Comparison of ENCODE assay signal across 8 mouse cellular contexts in genomic region chr16:93712966-93713365, GRCm38 (mm10). TPM values are rescaled to one million over a fixed set of nuclear protein-coding genes. Genes with fewer than 3 reads are reported as not detected.
DNase-seq lines count a peak whose midpoint lies in the region; ATAC-seq and TF ChIP-seq lines count a peak whose summit lies in the region.

No protein-coding gene starts in this region.

- H3K36me3 ChIP-seq in lung, embryonic 15.5 days: no peaks in the 10 kb centered on the region
- H3K36me3 ChIP-seq in embryonic facial prominence, embryonic 13.5 days: no peaks in the 10 kb centered on the region; the same call in 1 of the 2 replicates
- no peaks in the 10 kb centered on the region for H3K36me3 ChIP-seq in limb, embryonic 11.5 days (ENCODE audit: control insufficient read depth, insufficient read depth, low read length)
- peaks cover 9% of the 10 kb centered on the region for H3K36me3 ChIP-seq in small intestine, adult 2 months (ENCODE audit: control insufficient read depth, insufficient read depth, low read length)

- peaks cover 5% of the 10 kb centered on the region; the same call in 1 of the 2 replicates for H3K27me3 ChIP-seq in lung, embryonic 15.5 days
- peaks cover 18% of the 10 kb centered on the region for H3K27me3 ChIP-seq in embryonic facial prominence, embryonic 13.5 days
- H3K27me3 ChIP-seq in limb, embryonic 11.5 days (ENCODE audit: control insufficient read depth, insufficient read depth, low read length): peaks cover 8% of the 10 kb centered on the region
- H3K27me3 ChIP-seq in small intestine, adult 2 months (ENCODE audit: control insufficient read depth, insufficient read depth, low read length): no peaks in the 10 kb centered on the region

- H3K9ac ChIP-seq in lung, embryonic 15.5 days: no peak overlapping the region
- no peak overlapping the region for H3K9ac ChIP-seq in embryonic facial prominence, embryonic 13.5 days
- H3K9ac ChIP-seq in limb, embryonic 11.5 days (ENCODE audit: low read length): no peak overlapping the region

- peaks cover 33% of the 10 kb centered on the region for H3K4me1 ChIP-seq in lung, embryonic 15.5 days
- H3K4me1 ChIP-seq in embryonic facial prominence, embryonic 13.5 days: peaks cover 15% of the 10 kb centered on the region
- H3K4me1 ChIP-seq in limb, embryonic 11.5 days (ENCODE audit: control insufficient read depth, insufficient read depth, low read length): 0 out of 2 replicates have a peak, but pooled peaks cover 10% of the 10 kb centered on the region
- H3K4me1 ChIP-seq in small intestine, adult 2 months (ENCODE audit: control insufficient read depth, insufficient read depth, insufficient read length, low read length): peaks cover 8% of the 10 kb centered on the region

- WGBS in lung, embryonic 15.5 days: 73% methylated on average over 7 of the region's 7 CpGs
- WGBS in embryonic facial prominence, embryonic 13.5 days: 78% methylated on average over 7 of the region's 7 CpGs
- 85% methylated on average over 7 of the region's 7 CpGs for WGBS in limb, embryonic 11.5 days
- 47% methylated on average over 7 of the region's 7 CpGs for WGBS in small intestine, adult 2 months

- H3K4me2 ChIP-seq in lung, embryonic 15.5 days: peak overlapping the region; percentile 97
- peak overlapping the region; percentile 94 for H3K4me2 ChIP-seq in embryonic facial prominence, embryonic 13.5 days
- H3K4me2 ChIP-seq in limb, embryonic 11.5 days (ENCODE audit: low read depth, severe bottlenecking): peak overlapping the region; percentile 98; the same call in 1 of the 2 replicates

- no peaks in the 10 kb centered on the region for H3K9me3 ChIP-seq in lung, embryonic 15.5 days
- no peaks in the 10 kb centered on the region for H3K9me3 ChIP-seq in embryonic facial prominence, embryonic 13.5 days
- H3K9me3 ChIP-seq in limb, embryonic 11.5 days (ENCODE audit: control insufficient read depth, low read length): no peaks in the 10 kb centered on the region

- no peak for TF ChIP-seq CTCF in small intestine, adult 2 months (IDR thresholded peaks at IDR 0.05; ENCODE audit: extremely low read depth, insufficient read length, insufficient replicate concordance, low read depth, low read length)

- DNase-seq in lung, adult 18-20 months: no peak
- DNase-seq in limb, embryonic 11.5 days (ENCODE audit: low spot score): no peak
- DNase-seq in adrenal gland, postnatal 25 days: no peak
- no peak for DNase-seq in left cerebral cortex, adult 8-10 months (ENCODE audit: low spot score in 2 of 2)

- no peak overlapping the region for H3K27ac ChIP-seq in lung, embryonic 15.5 days
- H3K27ac ChIP-seq in embryonic facial prominence, embryonic 13.5 days: no peak overlapping the region
- no peak overlapping the region for H3K27ac ChIP-seq in limb, embryonic 11.5 days (replicated peaks; ENCODE audit: low read depth, low read length)
- H3K27ac ChIP-seq in small intestine, adult 2 months (ENCODE audit: insufficient read depth, low read depth, low read length): peak overlapping the region; percentile 75; the same call in 1 of the 2 replicates

- no peak for ATAC-seq in lung, embryonic 15.5 days (ENCODE audit: borderline replicate concordance, extremely low read depth, low FRiP score, low TSS enrichment)
- no peak for ATAC-seq in embryonic facial prominence, embryonic 13.5 days (ENCODE audit: insufficient number of reproducible peaks, insufficient read depth, low FRiP score, low TSS enrichment, low read depth)
- no peak for ATAC-seq in limb, embryonic 11.5 days (ENCODE audit: insufficient number of reproducible peaks, low FRiP score, low TSS enrichment, low read depth)
- ATAC-seq in activated CD4-positive, CD25-positive, alpha-beta regulatory T cell, adult 4 months: no peak

- peak overlapping the region; percentile 79 for H3K4me3 ChIP-seq in lung, embryonic 15.5 days
- peak overlapping the region; percentile 77 for H3K4me3 ChIP-seq in embryonic facial prominence, embryonic 13.5 days
- H3K4me3 ChIP-seq in limb, embryonic 11.5 days (ENCODE audit: low read depth, low read length): no peak overlapping the region
- H3K4me3 ChIP-seq in small intestine, adult 2 months (ENCODE audit: low read depth, low read length): peak overlapping the region; percentile 27

- no peak for TF ChIP-seq POLR2A in small intestine, adult 2 months (IDR thresholded peaks at IDR 0.05; ENCODE audit: low read depth, low read length)

RNA-seq across cellular contexts. Expression of gene Dop1b, which starts 1.3 kb away (rescaled TPM):
- polyA plus RNA-seq in lung, embryonic 15.5 days (2015; fragmentation: Nextera tagmentation; extraction: Ambion mirVana): 14.2 and 16.7 TPM in 2 replicates
- polyA plus RNA-seq in embryonic facial prominence, embryonic 13.5 days (2015; fragmentation: Nextera tagmentation; extraction: Ambion mirVana): 11.8 and 16.4 TPM in 2 replicates
- 7.2 and 7.7 TPM in 2 replicates for polyA plus RNA-seq in limb, embryonic 11.5 days (2014; fragmentation: Nextera tagmentation; extraction: Ambion mirVana)
- polyA plus RNA-seq in small intestine, adult 2 months (2012; rRNA removed): 42.9 and 94.1 TPM in 2 replicates
- 19.9 and 21.3 TPM in 2 replicates for total RNA-seq in adrenal gland, postnatal 25 days (2021)
- 10 to 100 TPM; 24.5 to 25.5 TPM for polyA plus RNA-seq in activated CD4-positive, CD25-positive, alpha-beta regulatory T cell, adult 4 months (2017; shearing (Covaris generic))
- 100 to 1,000 TPM in 2 of 4 experiments, 10 to 100 TPM in 2; 87.2 to 123 (median 102) TPM for total RNA-seq in left cerebral cortex, adult 8-10 months (2022)

RNA-seq across cellular contexts. Expression of gene Cbr3, which starts 30.0 kb away (rescaled TPM):
- 7.2 and 7.6 TPM in 2 replicates for polyA plus RNA-seq in lung, embryonic 15.5 days (2015; fragmentation: Nextera tagmentation; extraction: Ambion mirVana)
- 8.1 and 9.9 TPM in 2 replicates for polyA plus RNA-seq in embryonic facial prominence, embryonic 13.5 days (2015; fragmentation: Nextera tagmentation; extraction: Ambion mirVana)
- polyA plus RNA-seq in limb, embryonic 11.5 days (2014; fragmentation: Nextera tagmentation; extraction: Ambion mirVana): 0.96 and 1.3 TPM in 2 replicates
- 4.0 and 39.0 TPM in 2 replicates for polyA plus RNA-seq in small intestine, adult 2 months (2012; rRNA removed)
- total RNA-seq in adrenal gland, postnatal 25 days (2021): 6.2 and 7.4 TPM in 2 replicates
- not detected for polyA plus RNA-seq in activated CD4-positive, CD25-positive, alpha-beta regulatory T cell, adult 4 months (2017; shearing (Covaris generic))
- 10 to 100 TPM; 16.5 to 20.8 (median 18.6) TPM for total RNA-seq in left cerebral cortex, adult 8-10 months (2022)
